Mouse (Mus musculus): ENCODE measurements at regions not wholly inside any gene's neighbourhood (a gene's known extent, or its start where the extent isn't known, plus 50 kb on each side); places are given as distances from the start of the nearest gene placed in this dataset.

GRCm38 (mm10) chr4:68648311-68648710 is 305.9 kb downstream of the Brinp1 start:
- DNase-seq (ENCODE audit: low spot score in 2 of 2), result no peak

GRCm38 (mm10) chr4:68633299-68633698 is 320.9 kb downstream of the Brinp1 start:
- DNase-seq (ENCODE audit: low spot score in 2 of 2), result no peak

- no peak for DNase-seq (ENCODE audit: low spot score in 2 of 2)
Measured at GRCm38 (mm10) chr4:68624025-68624342, 330.2 kb downstream of the Brinp1 start.

- DNase-seq (ENCODE audit: low spot score in 2 of 2), result no peak
Measured at GRCm38 (mm10) chr4:68623125-68624024, 330.8 kb downstream of the Brinp1 start.

GRCm38 (mm10) chr4:68620585-68620984 is 333.6 kb downstream of the Brinp1 start:
- DNase-seq (ENCODE audit: low spot score in 2 of 2), result no peak

- DNase-seq (ENCODE audit: low spot score in 2 of 2), result no peak
Measured at GRCm38 (mm10) chr4:68615706-68616397, 338.3 kb downstream of the Brinp1 start.

GRCm38 (mm10) chr4:68612263-68613012 is 341.8 kb downstream of the Brinp1 start:
- DNase-seq (ENCODE audit: low spot score in 2 of 2), result no peak

- no peak for DNase-seq (ENCODE audit: low spot score in 2 of 2)
Measured at GRCm38 (mm10) chr4:68595256-68595655, 358.9 kb downstream of the Brinp1 start.

- no peak for DNase-seq (ENCODE audit: low spot score in 2 of 2)
Measured at GRCm38 (mm10) chr4:68575375-68575774, 378.8 kb downstream of the Brinp1 start.

- DNase-seq (ENCODE audit: low spot score in 2 of 2), result no peak
Measured at GRCm38 (mm10) chr4:68574610-68575167, 379.5 kb downstream of the Brinp1 start.

GRCm38 (mm10) chr4:68573333-68573732 is 380.9 kb downstream of the Brinp1 start:
- DNase-seq (ENCODE audit: low spot score in 2 of 2), result peak in 1 of 2 experiments; percentile 3

- no peak for DNase-seq (ENCODE audit: low spot score in 2 of 2)
Measured at GRCm38 (mm10) chr4:68572521-68572920, 381.7 kb downstream of the Brinp1 start.

GRCm38 (mm10) chr4:68536254-68536653 is 417.9 kb downstream of the Brinp1 start:
- DNase-seq (ENCODE audit: low spot score in 2 of 2), result no peak

- DNase-seq (ENCODE audit: low spot score in 2 of 2), result no peak
Measured at GRCm38 (mm10) chr4:68535815-68536214, 418.4 kb downstream of the Brinp1 start.

GRCm38 (mm10) chr4:68532056-68532455 is 422.1 kb downstream of the Brinp1 start:
- DNase-seq (ENCODE audit: low spot score in 2 of 2), result no peak

GRCm38 (mm10) chr4:68487993-68488392 is 466.2 kb downstream of the Brinp1 start:
- DNase-seq (ENCODE audit: low spot score in 2 of 2), result no peak

- DNase-seq (ENCODE audit: low spot score in 2 of 2), result no peak
Measured at GRCm38 (mm10) chr4:68486876-68487275, 467.3 kb downstream of the Brinp1 start.

GRCm38 (mm10) chr4:68461783-68462182 is 492.4 kb downstream of the Brinp1 start:
- no peak for DNase-seq (ENCODE audit: low spot score in 2 of 2)

- no peak for DNase-seq (ENCODE audit: low spot score in 2 of 2)
Measured at GRCm38 (mm10) chr4:68416046-68416445, 538.2 kb downstream of the Brinp1 start.

- DNase-seq (ENCODE audit: low spot score in 2 of 2), result no peak
Measured at GRCm38 (mm10) chr4:68410785-68411184, 543.4 kb downstream of the Brinp1 start.

GRCm38 (mm10) chr4:68404364-68404763 is 549.8 kb downstream of the Brinp1 start:
- DNase-seq (ENCODE audit: low spot score in 2 of 2), result no peak

- no peak for DNase-seq (ENCODE audit: low spot score in 2 of 2)
Measured at GRCm38 (mm10) chr4:68387097-68387496, 567.1 kb downstream of the Brinp1 start.

All from urinary bladder, adult 18-20 months (tissue).